In the genomic region with DNA sequence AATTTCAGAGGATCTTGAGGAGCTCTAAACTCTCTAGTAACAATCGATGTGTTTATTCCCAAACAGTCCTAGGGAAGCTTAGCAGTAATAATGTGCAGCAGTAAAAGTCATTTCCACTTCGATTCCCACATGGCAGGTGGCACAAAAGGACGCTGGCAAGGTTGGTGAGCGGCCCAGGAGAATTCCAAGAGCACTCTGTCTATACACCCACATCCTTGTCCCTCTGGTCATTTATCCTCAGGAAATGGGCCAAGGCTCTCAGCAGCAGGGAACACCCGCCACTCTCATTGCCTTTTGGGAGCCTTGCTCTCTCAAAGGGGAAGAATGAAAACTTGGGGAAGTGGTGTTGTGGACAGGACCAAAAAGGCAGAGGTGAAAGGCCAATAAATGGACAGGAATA, we compare ENCODE assay signal across 24 mouse cellular contexts.
DNase-seq lines count a peak whose midpoint lies in the region; ATAC-seq and TF ChIP-seq lines count a peak whose summit lies in the region.
"Had no signal": no experiment of that assay in that cellular context is flagged by ENCODE, and none has a peak within 500 bp of the region (broad histone marks: within the 10 kb centered on the region; RNA-seq: fewer than 3 reads in every experiment).

No protein-coding gene starts in this region.

- WGBS in hindbrain, embryonic 14.5 days = 78% methylated on average over 5 of the region's 5 CpGs
- WGBS in hindbrain, embryonic 12.5 days = 85% methylated on average over 5 of the region's 5 CpGs
- 66% methylated on average over 5 of the region's 5 CpGs for WGBS in hindbrain, postnatal 0 days
- WGBS in hindbrain, embryonic 13.5 days = 79% methylated on average over 5 of the region's 5 CpGs
- 79% methylated on average over 5 of the region's 5 CpGs for WGBS in midbrain, postnatal 0 days
- 84% methylated on average over 5 of the region's 5 CpGs for WGBS in midbrain, embryonic 10.5 days
- 73% methylated on average over 5 of the region's 5 CpGs for WGBS in neural tube, embryonic 14.5 days
- 77% methylated on average over 5 of the region's 5 CpGs for WGBS in lung, postnatal 0 days

- H3K4me1 ChIP-seq in hindbrain, embryonic 14.5 days (replicated peaks; ENCODE audit: control insufficient read depth, insufficient read depth, low read length) = no peaks in the 10 kb centered on the region
- H3K4me1 ChIP-seq in hindbrain, embryonic 12.5 days = no peaks in the 10 kb centered on the region
- no peaks in the 10 kb centered on the region for H3K4me1 ChIP-seq in hindbrain, postnatal 0 days (ENCODE audit: insufficient read depth, low read length)
- no peaks in the 10 kb centered on the region for H3K4me1 ChIP-seq in hindbrain, embryonic 13.5 days (replicated peaks)
- no peaks in the 10 kb centered on the region for H3K4me1 ChIP-seq in midbrain, postnatal 0 days (ENCODE audit: insufficient read depth, low read length)
- no peaks in the 10 kb centered on the region for H3K4me1 ChIP-seq in midbrain, embryonic 10.5 days
- no peaks in the 10 kb centered on the region for H3K4me1 ChIP-seq in neural tube, embryonic 14.5 days (ENCODE audit: control insufficient read depth, insufficient read depth, low read length)
- no peaks in the 10 kb centered on the region for H3K4me1 ChIP-seq in lung, postnatal 0 days (ENCODE audit: insufficient read depth, low read depth, low read length)
- H3K4me1 ChIP-seq: embryonic facial prominence, embryonic 10.5 days; embryonic facial prominence, embryonic 12.5 days; forebrain, embryonic 13.5 days had no signal

- no peak for TF ChIP-seq EP300 in lung, postnatal 0 days (IDR thresholded peaks at IDR 0.05)

- no peaks in the 10 kb centered on the region for H3K9me3 ChIP-seq in hindbrain, embryonic 14.5 days (ENCODE audit: control insufficient read depth, low read length)
- H3K9me3 ChIP-seq in hindbrain, embryonic 12.5 days (replicated peaks) = no peaks in the 10 kb centered on the region
- no peaks in the 10 kb centered on the region for H3K9me3 ChIP-seq in hindbrain, postnatal 0 days (ENCODE audit: low read length)
- H3K9me3 ChIP-seq in hindbrain, embryonic 13.5 days = no peaks in the 10 kb centered on the region
- no peaks in the 10 kb centered on the region for H3K9me3 ChIP-seq in midbrain, postnatal 0 days (ENCODE audit: low read length)
- no peaks in the 10 kb centered on the region for H3K9me3 ChIP-seq in midbrain, embryonic 10.5 days (replicated peaks)
- no peaks in the 10 kb centered on the region for H3K9me3 ChIP-seq in neural tube, embryonic 14.5 days (ENCODE audit: control insufficient read depth, low read length)
- no peaks in the 10 kb centered on the region for H3K9me3 ChIP-seq in lung, postnatal 0 days (ENCODE audit: low read length)
- H3K9me3 ChIP-seq: embryonic facial prominence, embryonic 10.5 days; embryonic facial prominence, embryonic 12.5 days; forebrain, embryonic 13.5 days; G1E had no signal

- no peak overlapping the region for H3K9ac ChIP-seq in hindbrain, embryonic 14.5 days
- H3K9ac ChIP-seq in hindbrain, embryonic 12.5 days = no peak overlapping the region
- H3K9ac ChIP-seq in hindbrain, postnatal 0 days (replicated peaks; ENCODE audit: low read length) = no peak overlapping the region
- H3K9ac ChIP-seq in hindbrain, embryonic 13.5 days = no peak overlapping the region
- no peak overlapping the region for H3K9ac ChIP-seq in midbrain, postnatal 0 days (replicated peaks; ENCODE audit: low read length, poor library complexity, severe bottlenecking)
- H3K9ac ChIP-seq in neural tube, embryonic 14.5 days (replicated peaks; ENCODE audit: low read depth, low read length) = no peak overlapping the region
- H3K9ac ChIP-seq in lung, postnatal 0 days (replicated peaks; ENCODE audit: low read depth) = no peak overlapping the region
- H3K9ac ChIP-seq: embryonic facial prominence, embryonic 12.5 days; forebrain, embryonic 13.5 days had no signal

- H3K27ac ChIP-seq in hindbrain, embryonic 14.5 days = no peak overlapping the region
- H3K27ac ChIP-seq in hindbrain, embryonic 12.5 days = no peak overlapping the region
- no peak overlapping the region for H3K27ac ChIP-seq in hindbrain, postnatal 0 days
- no peak overlapping the region for H3K27ac ChIP-seq in hindbrain, embryonic 13.5 days
- H3K27ac ChIP-seq in midbrain, postnatal 0 days (ENCODE audit: low read depth, low read length) = no peak overlapping the region
- H3K27ac ChIP-seq in midbrain, embryonic 10.5 days (replicated peaks) = no peak overlapping the region
- no peak overlapping the region for H3K27ac ChIP-seq in neural tube, embryonic 14.5 days (ENCODE audit: low read depth, low read length)
- H3K27ac ChIP-seq in lung, postnatal 0 days (ENCODE audit: low read length) = no peak overlapping the region
- H3K27ac ChIP-seq: embryonic facial prominence, embryonic 10.5 days; embryonic facial prominence, embryonic 12.5 days; forebrain, embryonic 13.5 days had no signal

- no peaks in the 10 kb centered on the region for H3K36me3 ChIP-seq in hindbrain, embryonic 14.5 days (replicated peaks; ENCODE audit: control insufficient read depth, insufficient read depth)
- no peaks in the 10 kb centered on the region for H3K36me3 ChIP-seq in hindbrain, embryonic 12.5 days
- H3K36me3 ChIP-seq in hindbrain, postnatal 0 days (ENCODE audit: insufficient read depth, low read length) = no peaks in the 10 kb centered on the region
- no peaks in the 10 kb centered on the region for H3K36me3 ChIP-seq in hindbrain, embryonic 13.5 days
- no peaks in the 10 kb centered on the region for H3K36me3 ChIP-seq in midbrain, postnatal 0 days (ENCODE audit: insufficient read depth, low read length)
- no peaks in the 10 kb centered on the region for H3K36me3 ChIP-seq in midbrain, embryonic 10.5 days
- H3K36me3 ChIP-seq in neural tube, embryonic 14.5 days (ENCODE audit: control insufficient read depth, insufficient read depth, low read length) = no peaks in the 10 kb centered on the region
- H3K36me3 ChIP-seq in lung, postnatal 0 days (ENCODE audit: insufficient read depth, low read length) = no peaks in the 10 kb centered on the region
- H3K36me3 ChIP-seq: embryonic facial prominence, embryonic 10.5 days; embryonic facial prominence, embryonic 12.5 days; G1E had no signal

- TF ChIP-seq CTCF in hindbrain, postnatal 0 days (IDR thresholded peaks at IDR 0.05; ENCODE audit: low read depth) = no peak
- TF ChIP-seq CTCF in midbrain, postnatal 0 days (IDR thresholded peaks at IDR 0.05) = no peak
- no peak for TF ChIP-seq CTCF in lung, postnatal 0 days (IDR thresholded peaks at IDR 0.05)

- DNase-seq in hindbrain, embryonic 14.5 days (ENCODE audit: low spot score) = no peak
- DNase-seq in hindbrain, postnatal 0 days (ENCODE audit: low spot score) = peak; percentile 18
- peak; percentile 7 for DNase-seq in midbrain, postnatal 0 days (ENCODE audit: low spot score)
- no peak for DNase-seq in midbrain, embryonic 10.5 days (ENCODE audit: low spot score)
- no peak for DNase-seq in lung, postnatal 0 days (ENCODE audit: low spot score)
- DNase-seq: adrenal gland, adult 8-10 months; adrenal gland, postnatal 14 days; adrenal gland, postnatal 36 days; B cell, adult 2 months; cerebellum, adult 11-12 months; cerebellum, adult 2 months; cerebellum, adult 9-10 months; cerebellum, postnatal 25 days had no signal

- H3K27me3 ChIP-seq in hindbrain, embryonic 14.5 days (ENCODE audit: control insufficient read depth, insufficient read depth, low read length) = no peaks in the 10 kb centered on the region
- H3K27me3 ChIP-seq in hindbrain, embryonic 12.5 days = no peaks in the 10 kb centered on the region
- H3K27me3 ChIP-seq in hindbrain, postnatal 0 days (ENCODE audit: insufficient read depth, low read length) = no peaks in the 10 kb centered on the region
- H3K27me3 ChIP-seq in hindbrain, embryonic 13.5 days = no peaks in the 10 kb centered on the region
- H3K27me3 ChIP-seq in midbrain, postnatal 0 days (ENCODE audit: insufficient read depth, low read length) = no peaks in the 10 kb centered on the region
- H3K27me3 ChIP-seq in midbrain, embryonic 10.5 days (ENCODE audit: low read depth, poor library complexity, severe bottlenecking) = no peaks in the 10 kb centered on the region
- no peaks in the 10 kb centered on the region for H3K27me3 ChIP-seq in neural tube, embryonic 14.5 days (ENCODE audit: control insufficient read depth, insufficient read depth, low read length)
- no peaks in the 10 kb centered on the region for H3K27me3 ChIP-seq in lung, postnatal 0 days (replicated peaks; ENCODE audit: insufficient read depth, low read length)
- H3K27me3 ChIP-seq: CH12.LX; embryonic facial prominence, embryonic 12.5 days; forebrain, embryonic 13.5 days had no signal

- H3K4me3 ChIP-seq in hindbrain, embryonic 14.5 days (replicated peaks; ENCODE audit: low read length) = no peak overlapping the region
- no peak overlapping the region for H3K4me3 ChIP-seq in hindbrain, embryonic 12.5 days
- no peak overlapping the region for H3K4me3 ChIP-seq in hindbrain, postnatal 0 days (ENCODE audit: low read length)
- no peak overlapping the region for H3K4me3 ChIP-seq in hindbrain, embryonic 13.5 days
- no peak overlapping the region for H3K4me3 ChIP-seq in midbrain, postnatal 0 days (ENCODE audit: low read depth, low read length)
- H3K4me3 ChIP-seq in midbrain, embryonic 10.5 days = no peak overlapping the region
- no peak overlapping the region for H3K4me3 ChIP-seq in neural tube, embryonic 14.5 days (ENCODE audit: low read depth, low read length)
- no peak overlapping the region for H3K4me3 ChIP-seq in lung, postnatal 0 days (ENCODE audit: low read depth, low read length)
- H3K4me3 ChIP-seq: embryonic facial prominence, embryonic 10.5 days; embryonic facial prominence, embryonic 12.5 days; forebrain, embryonic 13.5 days had no signal

- no peak overlapping the region for H3K4me2 ChIP-seq in hindbrain, embryonic 14.5 days (replicated peaks)
- no peak overlapping the region for H3K4me2 ChIP-seq in hindbrain, embryonic 12.5 days (replicated peaks)
- H3K4me2 ChIP-seq in hindbrain, postnatal 0 days (ENCODE audit: low read depth, low read length) = no peak overlapping the region
- no peak overlapping the region for H3K4me2 ChIP-seq in hindbrain, embryonic 13.5 days
- H3K4me2 ChIP-seq in midbrain, postnatal 0 days (ENCODE audit: low read depth, low read length, poor library complexity, severe bottlenecking) = no peak overlapping the region
- H3K4me2 ChIP-seq in neural tube, embryonic 14.5 days (ENCODE audit: low read depth, low read length) = no peak overlapping the region
- H3K4me2 ChIP-seq in lung, postnatal 0 days (replicated peaks; ENCODE audit: low read depth, low read length) = no peak overlapping the region
- H3K4me2 ChIP-seq: embryonic facial prominence, embryonic 12.5 days; forebrain, embryonic 13.5 days had no signal

- peak; percentile 21; the same call in 1 of the 2 replicates for ATAC-seq in hindbrain, embryonic 14.5 days (ENCODE audit: low FRiP score)
- no peak for ATAC-seq in hindbrain, embryonic 12.5 days (ENCODE audit: low FRiP score)
- ATAC-seq in hindbrain, postnatal 0 days = no peak
- no peak for ATAC-seq in hindbrain, embryonic 13.5 days (ENCODE audit: low FRiP score)
- no peak for ATAC-seq in midbrain, postnatal 0 days (ENCODE audit: low FRiP score)
- peak; percentile 46; the same call in 1 of the 2 replicates for ATAC-seq in neural tube, embryonic 14.5 days (ENCODE audit: low read depth)
- ATAC-seq in lung, postnatal 0 days = no peak
- ATAC-seq: activated CD4-positive, CD25-positive, alpha-beta regulatory T cell, adult 4 months; CD4-positive, CD25-positive, alpha-beta regulatory T cell, adult 4 months; forebrain, embryonic 13.5 days; Patski had no signal

Comparison
In these comparisons a context has a peak if more than half of its experiments do, and no peak if none do; other contexts are left out.
1. ATAC-seq: peak in hindbrain, embryonic 14.5 days (single experiment) and neural tube, embryonic 14.5 days (single experiment); none in hindbrain, embryonic 12.5 days (single experiment), hindbrain, postnatal 0 days (single experiment), hindbrain, embryonic 13.5 days (single experiment), midbrain, postnatal 0 days (single experiment) and lung, postnatal 0 days (single experiment).
2. DNase-seq: peak in hindbrain, postnatal 0 days (single experiment) and midbrain, postnatal 0 days (single experiment); none in hindbrain, embryonic 14.5 days (single experiment), midbrain, embryonic 10.5 days (single experiment) and lung, postnatal 0 days (single experiment).